Mouse (Mus musculus) limb, embryonic 12.5 days (tissue): ENCODE measurements around the gene 4930568D16Rik. TPM values are rescaled to one million over a fixed set of nuclear protein-coding genes. Genes with fewer than 3 reads are reported as not detected.

ENCODE experiments used
- ATAC-seq: fragments of 200-750 bp; cut with Nextera tagmentation; 2 replicates; pipeline ENCODE4 v1.8.0; 2017; ENCODE audit warnings: low read depth, moderate TSS enrichment; ENCODE audit not compliant: insufficient number of reproducible peaks, insufficient read depth, low FRiP score, low TSS enrichment
- H3K27ac ChIP-seq: fragments of 300-500 bp; sonication (generic); 2 replicates; pipeline ENCODE4 v1.5.1; 2016; ENCODE audit warnings: mild to moderate bottlenecking, moderate library complexity
- H3K27me3 ChIP-seq: fragments of 300-500 bp; sonication (generic); 2 replicates; pipeline ENCODE4 v1.6.1; 2016; ENCODE audit warnings: mild to moderate bottlenecking, moderate library complexity
- H3K36me3 ChIP-seq: fragments of 300-500 bp; sonication (generic); 2 replicates; pipeline ENCODE4 v1.6.1; 2016; ENCODE audit warnings: mild to moderate bottlenecking, moderate library complexity
- H3K4me1 ChIP-seq: fragments of 300-500 bp; sonication (generic); replicated peaks from 2 replicates; pipeline ENCODE4 v1.6.1; 2016
- H3K4me2 ChIP-seq: fragments of 300-500 bp; sonication (generic); 2 replicates; pipeline ENCODE4 v1.6.1; 2016; ENCODE audit warnings: mild to moderate bottlenecking, moderate library complexity
- H3K4me3 ChIP-seq: fragments of 300-500 bp; sonication (generic); replicated peaks from 2 replicates; pipeline ENCODE4 v1.5.1; 2016; ENCODE audit warnings: mild to moderate bottlenecking
- H3K9ac ChIP-seq: fragments of 300-500 bp; sonication (generic); replicated peaks from 2 replicates; pipeline ENCODE4 v1.6.1; 2016; ENCODE audit warnings: mild to moderate bottlenecking, moderate library complexity
- H3K9me3 ChIP-seq: fragments of 300-500 bp; sonication (generic); 2 replicates; pipeline ENCODE4 v1.6.1; 2016; ENCODE audit warnings: mild to moderate bottlenecking, moderate library complexity
- WGBS: fragments of 180-500 bp; shearing (Covaris S2); methylation state at CpG from one replicate; pipeline ENCODE4 v1.1.7; 2016; 5-methylcytosine and 5-hydroxymethylcytosine counted together
- polyA plus RNA-seq: library from polyadenylated mRNA; unstranded; fragments of >200 nt; fragmentation: Nextera tagmentation; extraction: Ambion mirVana; gene quantifications from 2 replicates; pipeline ENCODE4 v1.2.1, GENCODE M21; 2016

The 4930568D16Rik gene
- polyA plus RNA-seq, 1 experiment from 2014 or later = not detected

GRCm38 (mm10) chr2:35402391-35402790 is 34.9 kb upstream of the 4930568D16Rik start:
- H3K4me3 ChIP-seq = no peak overlapping the region
- H3K27me3 ChIP-seq = 0 out of 2 replicates have a peak, but pooled peaks cover 5% of the 10 kb centered on the region
- no peaks in the 10 kb centered on the region for H3K9me3 ChIP-seq
- H3K9ac ChIP-seq = no peak overlapping the region
- no peaks in the 10 kb centered on the region for H3K36me3 ChIP-seq
- H3K4me2 ChIP-seq = no peak overlapping the region
- ATAC-seq = no peak
- H3K4me1 ChIP-seq = no peaks in the 10 kb centered on the region
- 91% methylated on average over 16 of the region's 16 CpGs for WGBS
- H3K27ac ChIP-seq = no peak overlapping the region

GRCm38 (mm10) chr2:35400739-35401138 is 33.2 kb upstream of the 4930568D16Rik start:
- H3K9ac ChIP-seq = no peak overlapping the region
- no peaks in the 10 kb centered on the region for H3K36me3 ChIP-seq
- no peak for ATAC-seq
- no peak overlapping the region for H3K4me2 ChIP-seq
- no peaks in the 10 kb centered on the region for H3K9me3 ChIP-seq
- 88% methylated on average over 7 of the region's 7 CpGs for WGBS
- 0 out of 2 replicates have a peak, but pooled peaks cover 5% of the 10 kb centered on the region for H3K27me3 ChIP-seq
- H3K27ac ChIP-seq = no peak overlapping the region
- H3K4me3 ChIP-seq = no peak overlapping the region
- no peaks in the 10 kb centered on the region for H3K4me1 ChIP-seq

- H3K27ac ChIP-seq = no peak overlapping the region
- H3K27me3 ChIP-seq = 0 out of 2 replicates have a peak, but pooled peaks cover 5% of the 10 kb centered on the region
- no peak overlapping the region for H3K4me2 ChIP-seq
- no peak overlapping the region for H3K4me3 ChIP-seq
- WGBS = 74% methylated on average over 6 of the region's 6 CpGs
- no peaks in the 10 kb centered on the region for H3K9me3 ChIP-seq
- H3K36me3 ChIP-seq = no peaks in the 10 kb centered on the region
- no peak overlapping the region for H3K9ac ChIP-seq
- no peak for ATAC-seq
- no peaks in the 10 kb centered on the region for H3K4me1 ChIP-seq
These were observed 30.8 kb upstream of the 4930568D16Rik start for GRCm38 (mm10) chr2:35398184-35398828.

DNA sequence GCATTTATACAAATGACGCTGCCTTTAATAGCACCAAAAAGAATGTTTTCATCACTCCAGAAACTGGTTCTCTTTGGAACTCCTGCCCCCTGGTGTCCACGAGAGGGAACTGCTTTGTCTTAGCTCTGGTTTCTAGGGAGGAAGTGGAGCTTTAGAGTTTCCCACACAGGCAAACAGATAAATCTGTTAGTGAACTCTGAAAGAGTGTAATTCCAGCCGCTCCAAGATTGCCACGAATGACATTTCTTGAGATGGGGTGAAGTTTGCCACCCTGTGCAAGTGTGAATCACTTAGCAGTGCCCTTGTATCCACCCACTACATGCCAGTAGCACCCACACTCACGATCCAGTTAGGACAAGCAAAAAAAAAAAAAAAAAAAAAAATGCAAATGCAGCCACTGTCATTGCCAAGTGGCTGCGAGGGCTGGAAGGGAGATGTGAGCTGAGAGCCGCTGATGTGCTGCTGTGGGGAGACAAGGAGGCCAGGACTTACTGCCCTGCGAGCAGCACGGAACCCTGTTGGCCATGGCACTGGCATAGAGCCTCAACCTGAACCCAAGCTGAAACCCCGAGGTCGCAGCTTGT is 30.2 kb upstream of the 4930568D16Rik start:
- no peak overlapping the region for H3K4me2 ChIP-seq
- 0 out of 2 replicates have a peak, but pooled peaks cover 5% of the 10 kb centered on the region for H3K27me3 ChIP-seq
- H3K4me3 ChIP-seq = no peak overlapping the region
- H3K9ac ChIP-seq = no peak overlapping the region
- no peak for ATAC-seq
- H3K4me1 ChIP-seq = no peaks in the 10 kb centered on the region
- no peaks in the 10 kb centered on the region for H3K9me3 ChIP-seq
- H3K27ac ChIP-seq = no peak overlapping the region
- H3K36me3 ChIP-seq = no peaks in the 10 kb centered on the region
- 52% methylated on average over 11 of the region's 11 CpGs for WGBS

DNA sequence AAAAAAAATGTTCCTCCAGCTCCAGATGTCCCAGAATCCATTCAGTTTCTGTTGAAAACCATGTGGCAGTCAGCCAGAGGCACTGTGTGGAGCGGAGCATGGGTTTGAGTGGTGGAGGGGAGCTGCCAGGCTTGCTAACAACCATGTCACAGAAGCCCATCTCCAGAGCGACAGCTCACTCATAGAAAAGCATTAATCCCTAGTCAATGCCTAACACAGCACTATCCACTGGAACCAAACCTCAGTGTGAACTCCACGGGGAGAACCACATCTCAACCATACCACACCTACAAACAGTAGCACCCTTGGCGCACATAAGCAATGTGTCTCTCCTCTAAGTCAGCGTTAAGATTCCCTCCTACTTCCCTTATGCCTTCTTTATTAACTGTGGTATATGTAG is 29.6 kb upstream of the 4930568D16Rik start, which contains the start of gene 4930402F06Rik:
TSS of gene 4930402F06Rik (minus strand) at position 80 of the 400 bp plus-strand sequence.
- ATAC-seq = peak; percentile 52; the same call in 1 of the 2 replicates
- Histone ChIP-seq H3K4me2 (no peak within 1 kb of the TSS), H3K36me3 (no peaks in the 10 kb centered on the region), H3K4me3 (no peak within 1 kb of the TSS), H3K27me3 (0 out of 2 replicates have a peak, but pooled peaks cover 5% of the 10 kb centered on the region), H3K4me1 (no peaks in the 10 kb centered on the region), H3K9ac (no peak within 1 kb of the TSS), H3K27ac (no peak within 1 kb of the TSS), H3K9me3 (no peaks in the 10 kb centered on the region)
- 72% methylated on average over 5 of the region's 5 CpGs for WGBS

GRCm38 (mm10) chr2:35385441-35385871 is 17.9 kb upstream of the 4930568D16Rik start:
- no peak overlapping the region for H3K4me3 ChIP-seq
- 50% methylated on average over 9 of the region's 9 CpGs for WGBS

GRCm38 (mm10) chr2:35379306-35379705 is 11.8 kb upstream of the 4930568D16Rik start:
- WGBS = 71% methylated on average over 9 of the region's 9 CpGs
- no peak for ATAC-seq
- Histone ChIP-seq H3K4me1 (no peaks in the 10 kb centered on the region), H3K4me3 (no peak overlapping the region), H3K36me3 (no peaks in the 10 kb centered on the region), H3K9me3 (no peaks in the 10 kb centered on the region), H3K9ac (no peak overlapping the region), H3K4me2 (no peak overlapping the region), H3K27me3 (no peaks in the 10 kb centered on the region), H3K27ac (no peak overlapping the region)

More at GRCm38 (mm10) chr2:35385441-35385871, 17.9 kb upstream of the 4930568D16Rik start:
- no peak overlapping the region for H3K4me2 ChIP-seq
- ATAC-seq = no peak
- no peaks in the 10 kb centered on the region for H3K9me3 ChIP-seq
- H3K9ac ChIP-seq = no peak overlapping the region
- H3K36me3 ChIP-seq = no peaks in the 10 kb centered on the region
- peaks cover 6% of the 10 kb centered on the region; the same call in 1 of the 2 replicates for H3K4me1 ChIP-seq
- H3K27ac ChIP-seq = no peak overlapping the region
- H3K27me3 ChIP-seq = no peaks in the 10 kb centered on the region

- H3K27me3 ChIP-seq = no peaks in the 10 kb centered on the region
- H3K4me2 ChIP-seq = no peak overlapping the region
- H3K36me3 ChIP-seq = no peaks in the 10 kb centered on the region
- no peak for ATAC-seq
- H3K9ac ChIP-seq = no peak overlapping the region
- H3K9me3 ChIP-seq = no peaks in the 10 kb centered on the region
- H3K4me1 ChIP-seq = no peaks in the 10 kb centered on the region
- WGBS = 57% methylated on average over 6 of the region's 6 CpGs
- no peak overlapping the region for H3K4me3 ChIP-seq
- H3K27ac ChIP-seq = no peak overlapping the region
These were observed 10.1 kb upstream of the 4930568D16Rik start for GRCm38 (mm10) chr2:35377600-35377999.

DNA sequence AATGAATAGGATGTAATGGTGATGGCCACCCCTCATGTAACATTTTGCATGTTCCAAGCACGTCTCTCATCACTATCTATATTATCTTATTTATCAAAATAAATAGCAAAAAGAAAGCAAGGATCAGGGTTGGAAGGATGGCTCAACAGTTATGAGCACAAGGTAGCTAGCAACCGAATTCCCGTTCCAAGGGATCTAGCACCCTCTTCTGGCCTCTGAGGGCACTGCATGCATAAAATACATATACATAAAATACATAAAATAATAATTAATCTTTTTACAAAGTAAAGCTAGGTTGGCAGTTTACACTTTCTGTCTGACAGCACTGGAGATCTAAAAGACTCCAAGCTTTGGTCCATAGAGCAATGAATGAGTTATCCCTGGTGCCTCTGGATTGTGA is 5.5 kb upstream of the 4930568D16Rik start:
- Histone ChIP-seq H3K4me3 (no peak overlapping the region), H3K9ac (no peak overlapping the region), H3K27ac (no peak overlapping the region), H3K4me2 (no peak overlapping the region), H3K27me3 (no peaks in the 10 kb centered on the region), H3K4me1 (no peaks in the 10 kb centered on the region), H3K36me3 (no peaks in the 10 kb centered on the region), H3K9me3 (no peaks in the 10 kb centered on the region)
- ATAC-seq = no peak
- 15% methylated on average over 3 of the region's 3 CpGs for WGBS

- Histone ChIP-seq H3K9ac (no peak overlapping the region), H3K9me3 (no peaks in the 10 kb centered on the region), H3K4me3 (no peak overlapping the region), H3K27ac (no peak overlapping the region), H3K4me2 (no peak overlapping the region), H3K36me3 (no peaks in the 10 kb centered on the region), H3K4me1 (no peaks in the 10 kb centered on the region), H3K27me3 (no peaks in the 10 kb centered on the region)
- ATAC-seq = no peak
These were observed 3.2 kb upstream of the 4930568D16Rik start for GRCm38 (mm10) chr2:35370686-35371085.

GRCm38 (mm10) chr2:35349184-35349583 is 18.3 kb downstream of the 4930568D16Rik start:
- Histone ChIP-seq H3K9ac (no peak overlapping the region), H3K4me2 (no peak overlapping the region), H3K36me3 (no peaks in the 10 kb centered on the region), H3K27ac (no peak overlapping the region), H3K27me3 (no peaks in the 10 kb centered on the region; the same call in 1 of the 2 replicates), H3K4me3 (no peak overlapping the region), H3K4me1 (no peaks in the 10 kb centered on the region), H3K9me3 (no peaks in the 10 kb centered on the region)
- no peak for ATAC-seq
- 53% methylated on average over 5 of the region's 5 CpGs for WGBS
